Mouse (Mus musculus): ENCODE results near the gene Pwwp2a. TPM values are rescaled to one million over a fixed set of nuclear protein-coding genes. Genes with fewer than 3 reads are reported as not detected.
A peak's percentile ranks its signal among the peaks of the same experiment; 100 is the strongest.

The Pwwp2a gene
- polyA plus RNA-seq, 1 experiment from 2014 or later, result 11.9 TPM

DNA sequence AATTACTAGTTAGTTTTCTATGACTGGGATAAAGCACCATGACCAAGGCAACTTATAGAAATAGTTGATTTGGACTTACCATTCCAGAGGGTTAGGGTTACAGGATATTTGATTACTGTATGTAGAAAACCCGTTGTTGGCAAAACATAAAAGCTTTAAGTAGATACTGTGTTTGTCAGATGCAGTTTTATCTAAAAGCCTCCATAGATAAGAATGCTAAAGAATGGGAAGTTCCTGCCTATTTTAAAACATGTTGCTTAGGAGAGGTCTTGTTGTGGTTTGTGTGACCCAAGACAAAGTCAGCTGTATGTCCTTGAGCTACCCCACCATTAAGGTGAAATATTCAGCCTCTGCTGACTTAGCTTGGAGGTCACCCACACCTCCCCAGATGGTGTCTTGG is 72.8 kb downstream of the Pwwp2a start:
- Histone ChIP-seq H3K9me3 (replicated peaks; ENCODE audit: control insufficient read depth, low read length) (no peaks in the 10 kb centered on the region), H3K4me1 (ENCODE audit: control insufficient read depth, insufficient read depth, low read length) (no peaks in the 10 kb centered on the region), H3K4me3 (replicated peaks; ENCODE audit: low read length) (no peak overlapping the region), H3K9ac (ENCODE audit: low read length) (no peak overlapping the region), H3K4me2 (ENCODE audit: low read depth, low read length) (no peak overlapping the region), H3K27me3 (ENCODE audit: control insufficient read depth, insufficient read depth, low read length) (no peaks in the 10 kb centered on the region), H3K36me3 (ENCODE audit: control insufficient read depth, insufficient read depth, low read length) (no peaks in the 10 kb centered on the region), H3K27ac (ENCODE audit: low read length) (no peak overlapping the region)
- ATAC-seq (ENCODE audit: insufficient read depth, low FRiP score), result no peak
- 67% methylated on average over 1 of the region's 1 CpGs for WGBS

- H3K9me3 ChIP-seq (replicated peaks; ENCODE audit: control insufficient read depth, low read length), result no peaks in the 10 kb centered on the region
- no peaks in the 10 kb centered on the region for H3K27me3 ChIP-seq (ENCODE audit: control insufficient read depth, insufficient read depth, low read length)
- 64% methylated on average over 5 of the region's 5 CpGs for WGBS
- no peak for ATAC-seq (ENCODE audit: insufficient read depth, low FRiP score)
- no peaks in the 10 kb centered on the region for H3K4me1 ChIP-seq (ENCODE audit: control insufficient read depth, insufficient read depth, low read length)
- no peak overlapping the region for H3K4me3 ChIP-seq (replicated peaks; ENCODE audit: low read length)
- no peak overlapping the region for H3K27ac ChIP-seq (ENCODE audit: low read length)
- H3K4me2 ChIP-seq (ENCODE audit: low read depth, low read length), result no peak overlapping the region
- no peaks in the 10 kb centered on the region for H3K36me3 ChIP-seq (ENCODE audit: control insufficient read depth, insufficient read depth, low read length)
- H3K9ac ChIP-seq (ENCODE audit: low read length), result no peak overlapping the region
These were observed 73.6 kb downstream of the Pwwp2a start for GRCm38 (mm10) chr11:43755411-43755810.

DNA sequence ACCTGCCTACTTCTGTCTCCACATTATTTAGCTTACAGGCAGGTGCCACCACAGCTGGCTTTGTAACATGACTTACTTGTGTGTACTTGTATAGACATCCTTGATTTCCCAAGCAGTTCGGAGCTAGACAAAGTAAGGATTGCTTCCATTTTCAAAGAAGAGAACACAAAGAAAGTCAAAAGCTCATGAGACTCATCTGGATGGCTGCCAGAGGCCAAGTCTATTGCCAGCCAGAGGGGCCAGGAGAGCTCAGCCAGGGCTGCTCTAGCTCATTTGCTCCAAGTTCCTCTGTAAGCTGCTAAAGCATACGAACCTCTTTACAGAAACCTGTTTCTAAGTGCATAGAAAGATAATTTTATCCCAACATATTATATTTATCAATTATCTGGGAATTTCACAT is 76.6 kb downstream of the Pwwp2a start:
- Histone ChIP-seq H3K36me3 (ENCODE audit: control insufficient read depth, insufficient read depth, low read length) (no peaks in the 10 kb centered on the region), H3K9me3 (replicated peaks; ENCODE audit: control insufficient read depth, low read length) (no peaks in the 10 kb centered on the region), H3K27ac (ENCODE audit: low read length) (no peak overlapping the region), H3K4me3 (replicated peaks; ENCODE audit: low read length) (no peak overlapping the region), H3K27me3 (ENCODE audit: control insufficient read depth, insufficient read depth, low read length) (no peaks in the 10 kb centered on the region), H3K4me1 (ENCODE audit: control insufficient read depth, insufficient read depth, low read length) (no peaks in the 10 kb centered on the region), H3K9ac (ENCODE audit: low read length) (no peak overlapping the region), H3K4me2 (ENCODE audit: low read depth, low read length) (no peak overlapping the region)
- WGBS, result 62% methylated on average over 2 of the region's 2 CpGs
- ATAC-seq (ENCODE audit: insufficient read depth, low FRiP score), result no peak

DNA sequence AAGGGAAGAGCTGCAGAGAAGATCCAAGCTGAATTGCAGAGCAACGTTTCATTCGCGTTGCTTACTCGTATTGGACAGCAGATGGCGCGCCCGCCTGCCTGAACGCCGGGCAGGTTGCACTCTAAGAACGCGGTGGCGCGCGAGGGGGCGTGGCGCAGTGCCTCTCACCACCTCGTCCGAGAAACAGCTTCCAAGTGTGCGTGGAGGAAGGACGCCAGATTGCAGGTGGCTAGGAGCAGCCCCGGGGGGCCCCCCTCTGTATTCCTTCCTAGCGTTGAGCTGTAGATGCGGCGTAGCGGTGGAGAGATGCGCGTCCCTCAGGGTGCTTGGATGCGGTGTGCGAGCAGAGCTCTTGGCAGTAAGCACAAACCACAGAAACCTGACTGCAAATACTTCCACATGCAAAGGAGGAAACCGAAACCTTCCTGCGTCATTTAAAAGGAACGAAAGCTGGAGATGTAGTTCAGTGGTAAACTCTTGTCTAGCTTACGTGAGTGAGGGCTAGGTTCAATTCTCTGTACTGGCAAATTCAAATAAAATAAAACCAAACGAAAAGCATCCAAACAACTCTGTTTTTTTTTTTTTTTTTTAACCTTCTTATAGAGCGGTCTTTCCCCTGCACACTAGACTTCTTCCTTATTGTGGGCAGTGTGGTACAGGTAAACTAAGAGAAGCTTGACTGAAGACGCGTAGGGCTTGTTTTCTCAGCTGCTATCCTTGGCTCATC is 85.3 kb downstream of the Pwwp2a start:
- Histone ChIP-seq H3K4me1 (ENCODE audit: control insufficient read depth, insufficient read depth, low read length) (no peaks in the 10 kb centered on the region), H3K9ac (ENCODE audit: low read length) (peak overlapping the region; percentile 58), H3K27ac (ENCODE audit: low read length) (no peak overlapping the region), H3K4me3 (replicated peaks; ENCODE audit: low read length) (peak overlapping the region; percentile 58), H3K36me3 (ENCODE audit: control insufficient read depth, insufficient read depth, low read length) (no peaks in the 10 kb centered on the region), H3K27me3 (ENCODE audit: control insufficient read depth, insufficient read depth, low read length) (0 out of 2 replicates have a peak, but pooled peaks cover 5% of the 10 kb centered on the region), H3K4me2 (ENCODE audit: low read depth, low read length) (peak overlapping the region; percentile 66), H3K9me3 (replicated peaks; ENCODE audit: control insufficient read depth, low read length) (no peaks in the 10 kb centered on the region)
- 5% methylated on average over 37 of the region's 37 CpGs for WGBS
- peak; percentile 74 for ATAC-seq (ENCODE audit: insufficient read depth, low FRiP score)

- WGBS, result 67% methylated on average over 11 of the region's 11 CpGs
- no peak for ATAC-seq (ENCODE audit: insufficient read depth, low FRiP score)
- Histone ChIP-seq H3K9ac (ENCODE audit: low read length) (no peak overlapping the region), H3K27me3 (ENCODE audit: control insufficient read depth, insufficient read depth, low read length) (0 out of 2 replicates have a peak, but pooled peaks cover 5% of the 10 kb centered on the region), H3K4me2 (ENCODE audit: low read depth, low read length) (peak overlapping the region; percentile 66; the same call in 1 of the 2 replicates), H3K36me3 (ENCODE audit: control insufficient read depth, insufficient read depth, low read length) (no peaks in the 10 kb centered on the region), H3K9me3 (replicated peaks; ENCODE audit: control insufficient read depth, low read length) (no peaks in the 10 kb centered on the region), H3K4me1 (ENCODE audit: control insufficient read depth, insufficient read depth, low read length) (no peaks in the 10 kb centered on the region), H3K4me3 (replicated peaks; ENCODE audit: low read length) (no peak overlapping the region), H3K27ac (ENCODE audit: low read length) (no peak overlapping the region)
These were observed 86.0 kb downstream of the Pwwp2a start for GRCm38 (mm10) chr11:43767749-43768148.

- no peaks in the 10 kb centered on the region for H3K36me3 ChIP-seq (ENCODE audit: control insufficient read depth, insufficient read depth, low read length)
- H3K9ac ChIP-seq (ENCODE audit: low read length), result no peak overlapping the region
- no peaks in the 10 kb centered on the region for H3K4me1 ChIP-seq (ENCODE audit: control insufficient read depth, insufficient read depth, low read length)
- ATAC-seq (ENCODE audit: insufficient read depth, low FRiP score), result no peak
- H3K27ac ChIP-seq (ENCODE audit: low read length), result no peak overlapping the region
- H3K9me3 ChIP-seq (replicated peaks; ENCODE audit: control insufficient read depth, low read length), result no peaks in the 10 kb centered on the region
- H3K4me2 ChIP-seq (ENCODE audit: low read depth, low read length), result no peak overlapping the region
- peaks cover 6% of the 10 kb centered on the region; the same call in 1 of the 2 replicates for H3K27me3 ChIP-seq (ENCODE audit: control insufficient read depth, insufficient read depth, low read length)
- no peak overlapping the region for H3K4me3 ChIP-seq (replicated peaks; ENCODE audit: low read length)
- 74% methylated on average over 4 of the region's 4 CpGs for WGBS
These were observed 88.3 kb downstream of the Pwwp2a start for GRCm38 (mm10) chr11:43770110-43770509.

Other genes with a start within 250 kb of the Pwwp2a start
- gene Slu7, start 248.3 kb upstream of the Pwwp2a start, polyA plus RNA-seq (2015; fragmentation: Nextera tagmentation; extraction: Ambion mirVana), result 47.0 and 51.1 TPM in 2 replicates
- 13.8 TPM in 2 replicates for gene C1qtnf2, start 207.7 kb upstream of the Pwwp2a start, polyA plus RNA-seq (2015; fragmentation: Nextera tagmentation; extraction: Ambion mirVana)
- 9.9 and 11.0 TPM in 2 replicates for gene Ccnjl, start 153.2 kb upstream of the Pwwp2a start, polyA plus RNA-seq (2015; fragmentation: Nextera tagmentation; extraction: Ambion mirVana)
- gene 4933415A04Rik, start 95.0 kb upstream of the Pwwp2a start, polyA plus RNA-seq (2015; fragmentation: Nextera tagmentation; extraction: Ambion mirVana), result 3.4 and 3.5 TPM in 2 replicates
- 3.1 and 3.2 TPM in 2 replicates for gene Fabp6, start 80.5 kb upstream of the Pwwp2a start, polyA plus RNA-seq (2015; fragmentation: Nextera tagmentation; extraction: Ambion mirVana)
- gene Ttc1, start 66.0 kb downstream of the Pwwp2a start, polyA plus RNA-seq (2015; fragmentation: Nextera tagmentation; extraction: Ambion mirVana), result 58.8 and 60.7 TPM in 2 replicates
- gene Adra1b, start 219.2 kb downstream of the Pwwp2a start, polyA plus RNA-seq (2015; fragmentation: Nextera tagmentation; extraction: Ambion mirVana), result 0.47 and 0.65 TPM in 2 replicates